Mouse (Mus musculus) retina, postnatal 7 days (tissue): ENCODE data around the gene Fam133b.
"Not testable (repeated sequence)": the region's sequence is repeated elsewhere in the genome, so short reads cannot be mapped to it uniquely, and the experiment has no call there.

Experiments used
- DNase-seq: peaks from one replicate; pipeline ENCODE4 v3.0.0-alpha.2; 2012; ENCODE audit warnings: low read depth, low spot score

Fam133b gene

DNA sequence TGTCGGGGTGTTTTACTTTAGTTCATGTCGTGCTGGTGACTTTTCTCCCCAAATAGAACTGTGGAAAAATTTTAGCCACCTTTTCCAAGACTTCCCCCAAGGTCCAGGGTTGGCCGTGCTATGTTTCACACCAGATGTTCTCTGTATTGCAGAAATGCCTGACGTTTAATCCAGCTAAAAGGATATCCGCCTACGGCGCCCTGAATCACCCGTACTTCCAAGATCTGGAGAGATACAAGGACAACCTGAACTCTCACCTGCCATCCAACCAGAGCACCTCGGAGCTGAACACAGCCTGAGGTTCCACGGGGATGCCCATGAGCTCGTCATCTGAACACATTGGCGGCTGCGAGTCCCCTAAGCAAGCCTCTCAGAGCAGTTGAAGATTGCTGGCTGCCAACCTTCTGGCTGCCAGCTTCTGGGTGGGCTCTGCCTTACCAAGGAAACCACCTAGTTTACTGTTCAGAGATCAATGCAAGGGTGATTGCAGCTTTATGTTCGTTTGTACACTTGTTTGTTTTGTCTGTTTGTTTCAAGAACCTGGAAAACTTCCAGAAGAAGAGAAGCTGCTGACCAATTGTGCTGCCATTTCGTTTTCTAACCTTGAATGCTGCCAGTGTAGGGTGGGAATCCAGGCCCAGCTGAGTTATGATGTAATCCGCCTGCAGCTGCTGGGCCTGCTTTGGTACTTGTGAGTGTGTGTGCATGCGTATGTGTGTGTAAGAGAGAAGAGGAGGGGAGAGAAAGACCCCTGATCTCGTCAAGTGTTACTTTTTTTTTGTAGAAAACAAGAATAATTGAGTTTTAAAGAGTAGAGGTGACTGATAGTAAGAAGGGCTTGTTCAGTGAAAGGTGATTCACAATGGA lies 22.9 kb upstream of the Fam133b start:
- no peak for DNase-seq

DNA sequence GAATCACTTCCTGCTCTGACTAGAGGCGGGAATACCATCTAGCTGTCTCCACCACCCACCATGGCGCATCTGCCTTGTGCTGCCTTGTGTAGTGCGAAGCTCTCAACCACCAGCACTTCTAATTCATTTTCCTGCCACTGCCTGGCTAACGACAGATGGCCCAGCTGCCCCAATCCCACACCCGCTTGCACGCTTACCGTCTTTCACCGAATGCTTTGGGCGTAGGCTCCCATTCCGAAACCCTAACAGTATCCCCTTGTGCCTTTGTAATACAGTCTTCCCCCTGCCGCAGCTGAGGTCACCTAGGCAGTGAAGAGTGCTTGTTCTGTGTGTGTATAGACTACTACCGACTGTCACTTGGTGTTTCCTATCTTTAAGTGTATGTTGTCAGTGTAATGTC lies 21.9 kb upstream of the Fam133b start:
- DNase-seq: no peak

DNA sequence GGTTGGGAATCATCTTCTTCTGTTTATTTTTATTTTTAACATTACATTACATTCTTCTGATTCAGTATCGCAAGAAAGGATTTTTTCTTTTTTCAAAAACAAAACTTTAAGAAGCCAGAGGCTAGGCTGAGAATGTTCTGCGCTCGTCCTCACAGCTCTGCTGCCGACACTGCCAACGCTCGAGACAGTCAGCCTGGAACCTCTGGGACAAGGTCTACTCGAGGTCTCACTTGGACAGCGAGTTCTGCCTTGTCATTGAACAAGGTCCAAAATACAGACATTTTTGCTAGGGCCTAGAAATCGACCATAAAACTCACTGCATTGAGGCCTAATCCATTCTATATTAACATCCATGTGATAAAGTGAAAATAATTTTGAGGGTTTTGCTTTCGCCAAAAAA lies 20.8 kb upstream of the Fam133b start:
- no peak for DNase-seq

DNA sequence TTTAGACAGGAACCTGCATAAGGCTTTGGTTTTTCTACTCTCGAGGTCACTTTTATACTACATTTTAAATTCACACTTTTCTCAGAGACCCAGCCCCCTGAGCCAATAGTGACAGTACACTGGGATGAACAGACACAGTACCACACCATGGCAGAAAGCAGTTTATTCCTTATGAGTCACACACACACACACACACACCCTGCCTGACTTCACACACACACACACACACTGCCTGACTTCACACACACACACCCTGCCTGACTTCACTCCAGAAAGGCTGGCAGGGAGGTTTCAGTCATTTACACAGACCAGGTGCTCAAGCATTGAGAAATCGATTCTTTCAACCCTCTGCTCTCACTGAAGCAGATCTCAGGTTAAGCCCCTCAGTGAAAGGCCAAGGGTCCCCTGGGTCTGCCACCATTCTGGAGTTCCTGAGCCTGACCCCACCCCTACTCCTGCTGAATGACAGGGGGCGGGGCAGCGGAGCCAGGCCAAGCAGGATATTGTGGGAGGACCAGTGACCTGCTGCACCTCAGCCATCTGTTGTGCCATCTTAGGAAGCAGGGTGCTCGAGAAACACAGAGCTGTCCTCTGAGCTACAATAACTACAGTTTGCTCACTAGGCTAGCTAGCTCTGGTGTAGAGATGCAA lies 16.5 kb upstream of the Fam133b start:
- no peak for DNase-seq

DNA sequence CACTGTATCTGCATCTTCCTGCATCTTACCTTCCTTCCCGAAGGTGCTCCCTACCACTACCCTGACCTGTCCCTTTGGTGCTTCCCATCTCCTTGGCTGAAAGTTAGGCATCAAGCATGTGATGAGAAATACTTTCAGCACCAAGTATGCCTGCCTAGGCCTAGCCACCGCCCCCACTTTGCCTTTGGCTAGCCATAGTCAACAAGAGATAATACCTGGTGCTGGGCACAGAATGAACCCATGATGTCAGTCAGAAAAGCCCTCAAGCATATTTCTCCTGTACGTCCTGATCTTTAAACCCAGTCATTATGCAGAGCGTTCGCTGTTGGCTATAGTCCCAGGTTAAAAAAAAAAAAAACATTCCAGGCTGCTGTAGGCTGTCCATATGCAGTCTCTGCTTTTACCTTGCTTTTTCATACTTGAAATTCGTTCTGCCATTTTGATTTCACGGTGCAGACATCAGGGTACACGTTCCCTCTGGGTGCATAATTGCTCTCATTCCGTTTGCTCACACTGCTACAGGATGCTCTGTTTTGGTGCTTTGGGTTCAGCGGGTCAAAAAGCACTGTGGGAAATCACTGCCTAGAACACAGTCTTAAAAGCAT lies 13.9 kb upstream of the Fam133b start:
- no peak for DNase-seq

DNA sequence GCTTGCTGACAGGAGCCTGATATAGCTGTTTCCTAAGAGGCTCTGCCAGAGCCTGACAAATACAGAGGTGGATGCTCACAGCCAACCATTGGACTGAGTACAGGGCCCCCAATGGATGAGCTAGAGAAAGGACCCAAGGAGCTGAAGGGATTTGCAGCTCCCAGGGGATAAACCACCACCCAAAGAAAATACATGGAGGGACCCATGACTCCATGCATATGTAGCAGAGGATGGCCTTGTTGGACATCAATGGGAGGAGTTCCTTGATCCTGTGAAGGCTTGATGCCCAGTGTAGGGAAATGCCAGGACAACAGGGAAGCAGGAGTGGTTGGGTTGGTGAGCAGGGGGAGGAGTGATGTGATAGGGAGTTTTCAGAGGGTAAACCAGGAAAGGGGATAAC lies 11.6 kb upstream of the Fam133b start:
- DNase-seq: not testable (repeated sequence)

DNA sequence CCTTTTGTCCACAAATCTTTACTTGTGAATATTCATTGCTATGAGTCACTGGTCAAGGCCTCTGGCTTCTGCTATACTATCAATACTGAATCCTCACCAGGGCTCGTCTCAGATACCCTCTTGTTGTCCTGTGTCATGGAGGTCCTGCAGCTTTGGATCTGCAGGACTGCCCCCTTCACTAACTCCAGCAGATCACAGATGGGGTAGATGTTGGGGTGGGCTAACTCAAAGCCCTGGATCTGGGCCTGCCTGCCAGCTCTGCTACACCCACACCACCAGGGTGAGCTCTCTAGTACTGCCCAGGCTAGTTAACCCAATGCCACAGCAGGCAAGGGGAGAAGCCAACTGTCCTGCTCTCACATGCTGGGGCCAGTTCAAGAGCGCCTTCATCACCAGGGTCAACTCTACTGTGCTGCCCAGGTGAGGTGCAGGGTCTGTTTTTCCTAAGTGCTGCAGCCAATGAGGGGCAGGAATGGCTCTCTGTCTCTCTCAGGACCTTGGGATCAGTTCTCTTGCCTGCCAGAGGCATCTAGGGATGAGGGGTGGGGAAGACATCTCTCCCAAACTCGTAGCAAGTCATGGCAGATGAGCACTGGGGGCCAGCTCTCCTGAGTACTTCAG lies 6.9 kb upstream of the Fam133b start:
- DNase-seq: no peak

DNA sequence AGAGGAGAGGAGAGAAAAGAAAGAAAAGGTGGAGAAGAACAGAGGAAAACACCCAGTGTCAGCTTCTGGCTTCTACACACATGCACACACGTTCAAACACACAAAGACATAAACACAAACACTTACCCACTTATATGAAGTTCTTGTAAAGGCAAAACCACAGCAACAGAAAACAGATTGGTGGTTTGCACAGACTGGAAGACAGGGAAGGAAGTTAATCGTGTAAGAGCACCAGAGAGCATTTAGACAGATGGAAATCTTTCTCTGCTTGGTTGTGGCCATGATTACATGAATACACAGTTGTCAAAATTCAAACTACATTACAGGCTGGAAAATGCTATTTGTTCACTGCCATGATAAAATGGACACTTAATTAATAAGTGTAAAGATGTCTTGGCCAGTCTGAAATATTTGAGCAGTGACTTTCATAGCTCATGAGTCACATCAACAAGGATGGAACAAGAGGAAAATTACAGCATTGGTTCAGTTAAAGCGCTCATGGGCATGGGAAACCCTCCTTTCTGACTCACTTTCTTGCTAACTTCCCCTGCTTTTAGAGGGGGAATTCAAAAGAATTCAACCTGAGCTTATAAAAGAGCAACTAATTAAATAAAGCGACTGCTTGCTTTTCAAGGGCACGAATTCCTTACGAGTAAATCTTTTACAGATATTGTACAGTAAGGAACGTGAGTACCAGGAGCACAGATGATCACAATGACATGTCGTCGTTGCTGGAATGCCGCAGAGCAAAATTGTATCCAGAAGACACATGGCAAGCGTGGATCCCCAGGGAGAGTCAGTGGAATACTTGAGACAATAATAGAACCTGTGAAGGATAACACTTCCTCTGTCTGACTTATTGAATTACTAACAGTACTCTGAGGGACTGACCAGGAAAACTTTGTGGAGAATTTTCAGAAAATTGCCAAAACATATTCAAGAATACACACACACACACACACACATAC lies 4.8 kb upstream of the Fam133b start:
- no peak for DNase-seq

DNA sequence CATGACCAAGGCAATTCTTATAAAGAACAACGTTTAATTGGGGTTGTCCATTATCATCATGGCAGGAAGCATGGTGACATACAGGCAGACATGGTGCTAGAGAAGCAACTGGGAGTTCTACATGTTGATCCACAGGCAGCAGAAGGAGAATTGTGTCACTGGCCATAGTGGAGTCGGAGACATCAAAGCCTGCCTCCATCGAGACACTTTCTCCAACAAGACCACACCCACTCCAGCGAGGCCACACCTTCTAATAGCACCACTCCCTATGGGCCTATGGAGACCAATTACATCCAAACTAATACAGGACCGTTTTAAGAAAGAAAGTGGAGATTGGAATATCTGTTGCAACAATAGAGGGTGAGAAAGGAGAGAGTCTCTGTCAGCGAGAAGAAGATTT lies 1.8 kb upstream of the Fam133b start:
- no peak for DNase-seq

DNA sequence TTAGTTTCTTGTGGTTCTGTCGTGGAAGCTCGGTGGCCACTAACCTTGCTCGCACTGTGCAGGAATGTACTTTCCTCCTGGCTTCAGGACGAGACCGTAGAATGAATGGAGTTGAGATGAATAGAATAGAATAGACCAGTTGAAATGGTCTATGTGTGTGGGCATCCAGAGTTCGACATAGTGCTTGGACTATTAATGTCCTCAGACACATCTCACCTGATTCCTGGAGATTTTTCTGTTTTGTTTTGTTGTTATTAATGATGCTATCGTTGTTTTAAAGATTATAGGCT lies 792 bp downstream of the Fam133b start:
- DNase-seq: no peak

DNA sequence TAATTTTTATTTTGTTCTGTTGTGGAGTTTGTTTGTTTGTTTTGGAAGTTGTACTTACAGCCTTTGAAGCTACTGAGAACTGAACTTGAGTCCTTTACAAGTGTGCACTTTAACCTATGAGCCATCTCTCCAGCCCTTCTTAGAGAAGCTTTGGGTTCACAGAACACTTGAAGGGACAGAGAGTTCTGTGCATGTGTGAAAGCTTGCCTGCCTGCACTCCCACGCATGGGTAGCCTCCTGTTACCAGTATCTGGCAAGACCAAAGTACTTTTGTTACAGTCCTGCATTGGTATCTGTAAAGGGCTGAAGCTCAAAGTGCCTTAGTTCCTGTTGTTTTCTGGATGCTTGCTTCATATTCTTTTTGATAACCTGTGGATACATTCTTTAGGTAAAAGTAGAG lies 2.6 kb downstream of the Fam133b start:
- no peak for DNase-seq

DNA sequence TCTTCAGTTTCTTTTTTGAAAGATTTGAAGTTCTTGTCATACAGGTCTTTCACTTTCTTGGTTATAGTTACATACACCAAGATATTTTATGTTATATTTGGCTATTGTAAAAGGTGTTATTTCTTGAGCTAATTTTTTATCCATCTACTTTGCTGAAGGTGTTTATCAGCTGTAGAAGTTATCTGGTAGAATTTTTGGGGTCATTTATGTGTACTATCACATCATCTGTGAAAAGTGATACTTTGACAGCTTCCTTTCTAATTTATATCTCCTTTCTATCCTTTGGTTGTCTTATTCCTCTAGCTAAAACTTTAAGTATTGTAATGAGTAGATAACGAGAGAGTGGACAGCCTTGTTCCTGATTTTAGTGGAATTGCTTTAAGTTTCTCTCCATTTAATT lies 7.8 kb downstream of the Fam133b start:
- no peak for DNase-seq

DNA sequence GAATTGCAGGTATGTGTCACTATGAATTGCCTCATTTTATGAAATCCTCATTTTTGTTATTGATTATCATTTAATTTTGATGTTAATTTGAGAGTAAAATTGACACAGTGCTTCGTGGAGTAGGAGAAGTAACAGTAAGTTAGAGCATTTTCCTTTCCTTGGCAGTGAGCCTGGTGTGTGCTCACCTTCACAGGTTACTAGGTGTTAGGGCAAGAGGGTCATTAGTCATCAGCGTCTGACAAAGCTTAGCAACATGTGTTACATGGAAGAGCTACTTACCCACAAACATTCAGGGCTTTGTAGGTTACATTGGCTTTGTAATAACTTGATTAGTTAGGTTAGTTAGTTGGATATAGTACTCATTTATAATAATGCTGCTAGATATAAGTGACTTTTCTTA lies 10.6 kb downstream of the Fam133b start:
- no peak for DNase-seq

DNA sequence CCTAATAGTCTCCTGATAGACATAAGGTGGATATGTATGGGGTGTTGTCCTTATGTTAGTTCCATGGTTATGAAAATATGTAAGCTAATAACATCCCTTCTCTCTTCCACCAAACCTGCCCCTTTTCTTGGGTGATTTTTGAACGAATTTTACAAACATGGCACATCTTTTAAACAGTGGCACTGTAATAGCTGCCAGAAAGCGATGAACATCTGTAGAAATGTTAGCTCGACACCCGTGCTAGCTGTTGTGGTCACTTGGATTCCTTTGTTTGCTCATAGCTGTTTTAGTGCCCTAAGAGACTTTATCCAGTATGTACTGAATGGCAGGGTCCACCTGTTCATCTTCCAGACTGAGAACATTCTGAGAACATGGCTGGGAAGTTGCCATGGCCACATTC lies 27.6 kb downstream of the Fam133b start, which contains the start of gene 1700109H08Rik:
1700109H08Rik (plus strand) TSS at position 301 of the 400 bp plus-strand sequence.
- no peak for DNase-seq

DNA sequence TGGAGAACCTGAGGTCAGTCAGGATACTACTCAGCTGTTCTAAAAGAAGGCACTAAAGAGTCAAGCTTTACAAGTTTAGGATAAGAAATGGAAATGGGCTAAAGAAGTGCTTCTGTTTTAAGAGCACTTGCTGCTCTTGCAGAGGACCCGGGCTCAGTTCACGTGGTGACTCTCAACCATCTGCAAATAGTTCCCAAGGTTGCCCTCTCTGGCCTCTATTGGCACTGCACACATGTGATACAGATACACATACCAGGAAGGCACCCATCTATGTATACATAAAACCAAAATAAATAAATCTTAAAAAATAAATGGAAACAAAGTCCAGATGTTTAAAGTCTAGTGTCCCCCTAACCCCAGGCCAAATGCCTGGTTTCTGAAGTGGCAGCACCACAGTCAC lies 31.2 kb downstream of the Fam133b start:
- DNase-seq: no peak

DNA sequence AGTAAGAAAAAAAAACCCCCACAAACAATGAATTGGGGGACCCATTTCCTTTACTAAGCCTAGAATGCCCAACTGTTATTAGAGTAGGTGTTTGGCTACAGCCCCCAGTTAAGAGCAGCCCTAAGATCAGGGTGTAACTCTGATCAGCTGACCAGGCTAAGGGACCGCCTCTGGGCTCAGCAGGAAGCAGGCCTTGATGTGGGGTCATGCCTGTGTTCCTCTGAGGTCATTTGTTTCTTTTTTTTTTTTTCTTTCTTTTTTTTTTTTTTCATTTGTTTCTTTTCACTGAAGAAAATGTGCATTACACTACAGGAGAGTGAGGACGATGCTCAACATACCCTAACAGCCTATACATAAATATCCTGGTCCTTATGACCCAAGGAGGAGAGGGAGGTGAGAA lies 34.3 kb downstream of the Fam133b start:
- no peak for DNase-seq

DNA sequence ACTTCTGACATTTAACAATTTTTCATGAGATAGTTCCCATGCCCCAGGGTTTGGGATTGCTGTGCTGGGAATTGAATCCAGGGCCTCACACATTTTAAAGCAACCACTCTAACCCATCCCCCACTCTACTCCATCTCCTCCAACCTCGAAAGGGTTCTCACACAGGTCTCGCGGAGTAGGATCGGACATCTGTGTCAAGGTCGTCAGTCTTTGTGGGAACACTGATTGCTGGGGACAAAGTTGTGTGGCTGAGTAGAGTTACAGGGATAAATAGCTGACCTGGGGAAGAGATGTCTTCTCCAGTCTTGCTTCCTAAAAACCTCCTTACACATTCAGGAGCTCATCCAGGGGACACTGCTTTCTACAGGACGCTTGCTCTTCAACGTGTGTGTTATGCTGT lies 35.4 kb downstream of the Fam133b start:
- no peak for DNase-seq

DNA sequence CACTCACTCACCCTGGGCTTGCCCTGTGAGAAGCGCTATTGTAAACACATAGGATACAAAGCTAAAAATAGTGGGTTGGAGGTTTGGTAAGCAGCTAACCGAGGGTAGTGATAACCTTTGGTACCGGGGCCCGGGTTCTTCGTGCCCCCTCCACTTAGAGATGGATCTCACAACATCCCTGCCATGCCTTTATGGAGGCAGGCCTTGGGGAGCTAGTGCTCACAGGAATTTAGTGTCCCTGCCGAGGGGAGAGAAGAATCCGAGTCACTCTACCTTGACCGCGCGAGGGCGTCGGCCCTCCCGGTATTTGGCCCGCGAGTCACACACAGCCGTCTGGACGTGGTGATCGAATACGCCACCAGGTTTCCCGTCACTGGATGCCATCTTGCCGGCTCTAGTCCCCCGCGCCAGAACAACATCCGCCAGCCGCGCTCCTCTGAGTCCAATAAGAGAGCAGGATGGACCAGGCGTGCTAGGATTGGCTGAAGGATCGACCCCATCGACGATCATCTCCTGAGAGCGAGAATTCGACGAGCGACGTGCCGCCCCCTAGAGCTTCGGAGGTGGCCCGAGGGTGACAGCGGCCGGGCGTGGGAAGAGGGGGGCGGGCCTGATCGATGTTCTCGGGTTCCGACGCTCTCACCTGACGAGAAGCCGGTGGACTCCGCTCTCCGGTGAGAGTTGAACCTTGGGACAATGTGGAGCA lies 52.2 kb downstream of the Fam133b start, which contains the start of gene Pex1:
Pex1 (plus strand) TSS at position 374 of the 706 bp plus-strand sequence.
- DNase-seq: peak; percentile 97

DNA sequence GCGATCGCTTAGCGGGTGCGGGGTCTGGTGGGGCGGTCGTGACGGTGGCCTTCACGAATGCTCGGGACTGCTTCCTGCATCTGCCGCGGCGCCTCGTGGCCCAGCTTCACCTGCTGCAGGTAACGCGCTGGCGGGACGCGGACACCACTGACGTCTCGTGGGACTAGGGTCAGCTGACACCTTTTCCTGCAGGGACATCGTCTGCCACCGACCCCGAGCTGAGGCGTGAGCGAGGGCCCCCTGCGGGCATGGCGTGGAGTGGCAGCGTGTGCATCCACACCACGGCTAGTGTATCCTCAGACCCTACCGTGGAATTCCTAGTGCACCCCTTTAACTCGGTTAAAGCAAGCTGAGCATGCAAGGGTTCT lies 52.8 kb downstream of the Fam133b start, which contains the start of gene Rbm48:
Rbm48 (minus strand) TSS at position 187 of the 368 bp plus-strand sequence.
- peak; percentile 81 for DNase-seq

DNA sequence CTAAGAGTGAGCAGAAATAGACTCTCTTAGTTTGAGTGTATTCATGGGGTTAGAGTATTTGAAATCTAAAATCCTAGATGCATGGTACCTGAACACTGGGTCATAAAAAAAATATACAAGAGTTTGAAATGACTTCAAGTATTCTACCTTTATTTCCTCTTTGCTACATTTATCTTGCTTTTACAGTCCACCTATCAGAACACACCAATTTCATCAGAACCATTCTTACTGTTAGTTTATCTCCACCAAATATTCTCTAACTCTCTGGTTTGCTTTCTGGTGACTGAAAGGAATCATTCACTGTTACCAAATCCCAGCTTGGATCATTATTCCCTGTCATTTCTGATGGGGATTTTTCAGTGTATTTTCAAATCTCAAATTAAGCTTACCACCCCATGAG lies 53.5 kb downstream of the Fam133b start:
- no peak for DNase-seq

DNA sequence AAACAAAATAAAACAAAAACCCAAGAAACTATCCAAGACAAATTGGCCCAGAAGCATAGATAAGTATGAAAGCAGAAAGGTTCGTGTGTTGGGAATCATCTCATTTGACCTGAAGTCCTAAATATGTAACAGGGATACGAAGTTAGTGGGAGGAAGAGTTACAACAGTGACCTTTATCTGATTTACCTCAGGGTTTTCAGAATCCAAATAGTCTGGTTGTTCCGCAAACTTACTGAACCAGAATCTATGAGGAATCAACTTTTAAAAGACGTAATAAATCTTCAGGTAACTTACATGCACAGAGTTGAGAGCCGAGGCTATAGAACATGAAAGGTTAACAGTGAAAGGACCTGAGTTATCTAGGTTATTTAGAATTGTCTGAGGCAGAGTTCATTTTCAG lies 55.1 kb downstream of the Fam133b start:
- no peak for DNase-seq
